Mouse (Mus musculus) forebrain, postnatal 0 days (tissue): ENCODE measurements around the gene H2al1d. TPM values are rescaled to one million over a fixed set of nuclear protein-coding genes. Genes with fewer than 3 reads are reported as not detected.
"Not testable (repeated sequence)": the region's sequence is repeated elsewhere in the genome, so short reads cannot be mapped to it uniquely, and the experiment has no call there.

ENCODE experiments used
- ATAC-seq: fragments of 200-750 bp; cut with Nextera tagmentation; 2 replicates; pipeline ENCODE4 v1.8.0; 2017; ENCODE audit warnings: mild to moderate bottlenecking, moderate library complexity
- DNase-seq: peaks from one replicate; pipeline ENCODE4 v3.0.0-alpha.2; 2015
- H3K27ac ChIP-seq: fragments of 300-500 bp; sonication (generic); 2 replicates; pipeline ENCODE4 v1.5.1; 2014; ENCODE audit warnings: low read depth, mild to moderate bottlenecking, antibody characterized with exemption, low read length, moderate library complexity, mixed read lengths
- H3K27me3 ChIP-seq: fragments of 300-500 bp; sonication (generic); 2 replicates; pipeline ENCODE4 v1.6.1; 2014; ENCODE audit warnings: mild to moderate bottlenecking, low read length, mixed read lengths; ENCODE audit not compliant: insufficient read depth
- H3K36me3 ChIP-seq: fragments of 300-500 bp; sonication (generic); 2 replicates; pipeline ENCODE4 v1.6.1; 2014; ENCODE audit warnings: mild to moderate bottlenecking, moderate library complexity; ENCODE audit not compliant: insufficient read depth
- H3K4me1 ChIP-seq: fragments of 300-500 bp; sonication (generic); 2 replicates; pipeline ENCODE4 v1.6.1; 2014; ENCODE audit warnings: antibody characterized with exemption; ENCODE audit not compliant: insufficient read depth
- H3K4me2 ChIP-seq: fragments of 300-500 bp; sonication (generic); 2 replicates; pipeline ENCODE4 v1.6.1; 2014; ENCODE audit warnings: low read depth, mild to moderate bottlenecking, moderate library complexity
- H3K4me3 ChIP-seq: fragments of 300-500 bp; sonication (generic); 2 replicates; pipeline ENCODE4 v1.5.1; 2014; ENCODE audit warnings: low read depth, low read length, mixed read lengths
- H3K9ac ChIP-seq: fragments of 300-500 bp; sonication (generic); 2 replicates; pipeline ENCODE4 v1.6.1; 2014; ENCODE audit warnings: mild to moderate bottlenecking
- H3K9me3 ChIP-seq: fragments of 300-500 bp; sonication (generic); 2 replicates; pipeline ENCODE4 v1.6.1; 2016; ENCODE audit warnings: low read length
- CTCF ChIP-seq: sonication (generic); IDR thresholded peaks from 2 replicates; pipeline ENCODE4 v1.5.1; 2016; ENCODE audit warnings: antibody characterized with exemption, control low read depth, low read depth
- WGBS: fragments of 180-500 bp; shearing (Covaris S2); extraction: QIAGEN DNeasy Blood & Tissue Kit; methylation state at CpG from one replicate; pipeline ENCODE4 v1.1.7; 2014; 5-methylcytosine and 5-hydroxymethylcytosine counted together
- polyA plus RNA-seq: library from polyadenylated mRNA; unstranded; fragments of >200 nt; fragmentation: Nextera tagmentation; extraction: Ambion mirVana; gene quantifications from 2 replicates; pipeline ENCODE4 v1.2.1, GENCODE M21; 2015
- total RNA-seq: library from RNA; depleted of rRNA; stranded (reverse); fragments of >200 nt; gene quantifications from 2 replicates; pipeline ENCODE4 v1.2.3, GENCODE M21; 2014; rRNA removed

The H2al1d gene
- total RNA-seq: not detected in 2 replicates
- not detected in 2 replicates for polyA plus RNA-seq

GRCm38 (mm10) chrX:11308524-11308923, at the start of gene H2al1d:
H2al1d (plus strand) TSS chrX:11308824.
- H3K36me3 ChIP-seq, H3K9ac ChIP-seq, H3K4me2 ChIP-seq, H3K9me3 ChIP-seq, DNase-seq, ATAC-seq, H3K4me3 ChIP-seq, H3K4me1 ChIP-seq, H3K27ac ChIP-seq, H3K27me3 ChIP-seq: not testable (repeated sequence)
- no CpG with 5 or more reads among the region's 6 CpGs for WGBS

- Histone ChIP-seq H3K4me2 (no peak overlapping the region), H3K9me3 (no peaks in the 10 kb centered on the region), H3K36me3 (no peaks in the 10 kb centered on the region), H3K4me1 (no peaks in the 10 kb centered on the region), H3K27ac (no peak overlapping the region), H3K4me3 (no peak overlapping the region), H3K9ac (no peak overlapping the region), H3K27me3 (no peaks in the 10 kb centered on the region)
- ATAC-seq: no peak
- no peak for TF ChIP-seq CTCF
- WGBS: 85% methylated on average over 8 of the region's 8 CpGs
- no peak for DNase-seq
Measured at GRCm38 (mm10) chrX:11264918-11265317, 43.7 kb upstream of the H2al1d start.

GRCm38 (mm10) chrX:11267791-11268190, 40.8 kb upstream of the H2al1d start:
- no peaks in the 10 kb centered on the region for H3K36me3 ChIP-seq
- H3K9me3 ChIP-seq: no peaks in the 10 kb centered on the region
- H3K4me2 ChIP-seq: no peak overlapping the region
- 66% methylated on average over 7 of the region's 7 CpGs for WGBS
- no peak overlapping the region for H3K27ac ChIP-seq
- no peaks in the 10 kb centered on the region for H3K27me3 ChIP-seq
- DNase-seq: no peak
- no peak for ATAC-seq
- no peak overlapping the region for H3K9ac ChIP-seq
- no peak overlapping the region for H3K4me3 ChIP-seq
- no peaks in the 10 kb centered on the region for H3K4me1 ChIP-seq
- TF ChIP-seq CTCF: no peak

- no peak for TF ChIP-seq CTCF
- H3K4me3 ChIP-seq: no peak overlapping the region
- DNase-seq (peak; percentile 50), ATAC-seq (peak; percentile 64)
- no peaks in the 10 kb centered on the region for H3K9me3 ChIP-seq
- H3K4me1 ChIP-seq: no peaks in the 10 kb centered on the region
- H3K9ac ChIP-seq: no peak overlapping the region
- 61% methylated on average over 3 of the region's 3 CpGs for WGBS
- no peaks in the 10 kb centered on the region for H3K27me3 ChIP-seq
- H3K36me3 ChIP-seq: no peaks in the 10 kb centered on the region
- no peak overlapping the region for H3K4me2 ChIP-seq
- no peak overlapping the region for H3K27ac ChIP-seq
Measured at GRCm38 (mm10) chrX:11269074-11269473, 39.5 kb upstream of the H2al1d start.

- Histone ChIP-seq H3K36me3 (no peaks in the 10 kb centered on the region), H3K27ac (no peak overlapping the region), H3K9me3 (no peaks in the 10 kb centered on the region), H3K4me3 (no peak overlapping the region), H3K9ac (no peak overlapping the region), H3K4me2 (no peak overlapping the region), H3K27me3 (no peaks in the 10 kb centered on the region), H3K4me1 (no peaks in the 10 kb centered on the region)
- no peak for ATAC-seq
- no peak for DNase-seq
- WGBS: 83% methylated on average over 3 of the region's 3 CpGs
- no peak for TF ChIP-seq CTCF
Measured at GRCm38 (mm10) chrX:11273190-11273589, 35.4 kb upstream of the H2al1d start.

GRCm38 (mm10) chrX:11277083-11277482, 31.5 kb upstream of the H2al1d start:
- no peak overlapping the region for H3K4me2 ChIP-seq
- H3K9ac ChIP-seq: no peak overlapping the region
- H3K4me3 ChIP-seq: no peak overlapping the region
- DNase-seq (no peak), ATAC-seq (no peak)
- no peaks in the 10 kb centered on the region for H3K36me3 ChIP-seq
- H3K27ac ChIP-seq: no peak overlapping the region
- H3K9me3 ChIP-seq: no peaks in the 10 kb centered on the region
- no peaks in the 10 kb centered on the region for H3K27me3 ChIP-seq
- TF ChIP-seq CTCF: no peak
- no peaks in the 10 kb centered on the region for H3K4me1 ChIP-seq
- WGBS: 64% methylated on average over 6 of the region's 6 CpGs

- WGBS: 66% methylated on average over 2 of the region's 2 CpGs
- DNase-seq (no peak), ATAC-seq (no peak)
- Histone ChIP-seq H3K4me2 (no peak overlapping the region), H3K9ac (no peak overlapping the region), H3K9me3 (no peaks in the 10 kb centered on the region), H3K4me3 (no peak overlapping the region), H3K36me3 (no peaks in the 10 kb centered on the region), H3K27ac (no peak overlapping the region), H3K27me3 (no peaks in the 10 kb centered on the region), H3K4me1 (no peaks in the 10 kb centered on the region)
- TF ChIP-seq CTCF: no peak
Measured at GRCm38 (mm10) chrX:11280741-11281140, 27.9 kb upstream of the H2al1d start.
